Mouse (Mus musculus) heart, postnatal 0 days (tissue): Measurements from ENCODE around the gene Zfp174.

Source experiments
- CTCF ChIP-seq: IDR thresholded peaks from 2 replicates; pipeline ENCODE4 v1.5.1; 2016; ENCODE audit warnings: antibody characterized with exemption, control low read depth, low read depth
- EP300 ChIP-seq: IDR thresholded peaks from 2 replicates; pipeline ENCODE4 v1.6.1; 2016; ENCODE audit warnings: antibody characterized with exemption, low read depth

DNA sequence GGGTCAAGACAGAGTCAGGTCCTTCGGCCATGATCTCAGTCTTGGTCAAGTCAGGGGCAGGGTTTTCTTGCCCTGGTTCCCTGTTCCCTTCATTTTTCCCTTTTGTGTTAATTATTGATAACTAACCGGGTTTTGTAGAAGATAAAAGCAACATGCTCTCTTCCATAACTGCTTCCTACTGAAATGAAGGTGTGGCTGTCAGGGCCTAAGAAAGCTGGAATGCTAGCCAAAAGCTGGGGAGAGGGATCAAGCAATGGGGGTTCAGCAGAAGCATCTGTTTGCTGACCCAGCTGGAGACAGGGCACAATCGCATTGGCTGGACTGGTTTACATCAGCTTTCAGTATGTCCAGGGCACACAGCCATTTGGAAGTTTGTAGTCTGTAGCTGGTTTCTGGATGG, 38.9 kb upstream of the Zfp174 start:
- TF ChIP-seq CTCF (no peak), EP300 (no peak)
